Mouse (Mus musculus): ENCODE data around the gene Htra3.

Gene Htra3

GRCm38 (mm10) chr5:35653743-35654395, 25.7 kb downstream of the Htra3 start:
- no peak for DNase-seq (ENCODE audit: low spot score in 2 of 2)

- no peak for DNase-seq (ENCODE audit: low spot score in 2 of 2)
Measured at GRCm38 (mm10) chr5:35652872-35653271, 26.7 kb downstream of the Htra3 start.

- DNase-seq (ENCODE audit: low spot score in 2 of 2), result no peak
Measured at GRCm38 (mm10) chr5:35652319-35652718, 27.3 kb downstream of the Htra3 start.

GRCm38 (mm10) chr5:35648230-35648629, 31.4 kb downstream of the Htra3 start:
- DNase-seq (ENCODE audit: low spot score in 2 of 2), result no peak

GRCm38 (mm10) chr5:35647562-35647961, 32.0 kb downstream of the Htra3 start:
- no peak for DNase-seq (ENCODE audit: low spot score in 2 of 2)

GRCm38 (mm10) chr5:35646927-35647326, 32.7 kb downstream of the Htra3 start:
- DNase-seq (ENCODE audit: low spot score in 2 of 2), result no peak

- DNase-seq (ENCODE audit: low spot score in 2 of 2), result no peak
Measured at GRCm38 (mm10) chr5:35645938-35646493, 33.6 kb downstream of the Htra3 start.

- DNase-seq (ENCODE audit: low spot score in 2 of 2), result no peak
Measured at GRCm38 (mm10) chr5:35644082-35644481, 35.5 kb downstream of the Htra3 start.

GRCm38 (mm10) chr5:35643401-35644048, 36.1 kb downstream of the Htra3 start:
- no peak for DNase-seq (ENCODE audit: low spot score in 2 of 2)

GRCm38 (mm10) chr5:35641961-35642584, 37.5 kb downstream of the Htra3 start:
- no peak for DNase-seq (ENCODE audit: low spot score in 2 of 2)

GRCm38 (mm10) chr5:35636016-35636415, 43.6 kb downstream of the Htra3 start:
- no peak for DNase-seq (ENCODE audit: low spot score in 2 of 2)

- no peak for DNase-seq (ENCODE audit: low spot score in 2 of 2)
Measured at GRCm38 (mm10) chr5:35632841-35633240, 46.7 kb downstream of the Htra3 start.

GRCm38 (mm10) chr5:35631755-35632154, 47.8 kb downstream of the Htra3 start:
- no peak for DNase-seq (ENCODE audit: low spot score in 2 of 2)

- no peak for DNase-seq (ENCODE audit: low spot score in 2 of 2)
Measured at GRCm38 (mm10) chr5:35631224-35631623, 48.4 kb downstream of the Htra3 start.

GRCm38 (mm10) chr5:35630706-35631105, 48.9 kb downstream of the Htra3 start:
- DNase-seq (ENCODE audit: low spot score in 2 of 2), result no peak

- DNase-seq (ENCODE audit: low spot score in 2 of 2), result no peak
Measured at GRCm38 (mm10) chr5:35629333-35629732, 50.2 kb downstream of the Htra3 start.

GRCm38 (mm10) chr5:35628685-35629084, 50.9 kb downstream of the Htra3 start:
- DNase-seq (ENCODE audit: low spot score in 2 of 2), result no peak

GRCm38 (mm10) chr5:35627307-35627840, 52.2 kb downstream of the Htra3 start:
- DNase-seq (ENCODE audit: low spot score in 2 of 2), result no peak

- DNase-seq (ENCODE audit: low spot score in 2 of 2), result no peak
Measured at GRCm38 (mm10) chr5:35626408-35626807, 53.2 kb downstream of the Htra3 start.

GRCm38 (mm10) chr5:35624751-35625239, 54.8 kb downstream of the Htra3 start:
- no peak for DNase-seq (ENCODE audit: low spot score in 2 of 2)

- DNase-seq (ENCODE audit: low spot score in 2 of 2), result no peak
Measured at GRCm38 (mm10) chr5:35623831-35624230, 55.8 kb downstream of the Htra3 start.

GRCm38 (mm10) chr5:35621114-35621513, 58.5 kb downstream of the Htra3 start:
- DNase-seq (ENCODE audit: low spot score in 2 of 2), result no peak

All from spleen, postnatal 4 days (tissue).